Mouse (Mus musculus) heart, embryonic 14.5 days (tissue): ENCODE measurements at regions not wholly inside any gene's neighbourhood (a gene's known extent, or its start where the extent isn't known, plus 50 kb on each side); places are given as distances from the start of the nearest gene placed in this dataset.
"Not testable (repeated sequence)": the region's sequence is repeated elsewhere in the genome, so short reads cannot be mapped to it uniquely, and the experiment has no call there.

Experiments
- ATAC-seq: fragments of 200-750 bp; cut with Nextera tagmentation; 2 replicates; pipeline ENCODE4 v1.8.0; 2017; ENCODE audit warnings: low read depth, moderate TSS enrichment; ENCODE audit not compliant: insufficient number of reproducible peaks, insufficient read depth, low FRiP score
- H3K27ac ChIP-seq, 2 experiments: fragments of 200-500 bp in 1 of 2; fragments of 300-500 bp in 1 of 2; sonication (generic) in 1 of 2; replicated peaks in 1 of 2; 2 replicates each; pipeline ENCODE4 v1.5.1; 2012 to 2014; ENCODE audit warnings: low read depth in 2 of 2, low read length in 2 of 2, control low read depth in 1 of 2, mild to moderate bottlenecking in 1 of 2, mixed read lengths in 1 of 2; ENCODE audit not compliant: control insufficient read depth in 1 of 2, insufficient read depth in 1 of 2
- H3K27me3 ChIP-seq: fragments of 300-500 bp; sonication (generic); 2 replicates; pipeline ENCODE4 v1.6.1; 2014; ENCODE audit warnings: mild to moderate bottlenecking, low read length, control low read depth; ENCODE audit not compliant: control insufficient read depth, insufficient read depth
- H3K36me3 ChIP-seq: fragments of 300-500 bp; sonication (generic); 2 replicates; pipeline ENCODE4 v1.6.1; 2014; ENCODE audit warnings: mild to moderate bottlenecking, control low read depth, low read length, mixed read lengths; ENCODE audit not compliant: control insufficient read depth, insufficient read depth
- H3K4me1 ChIP-seq, 2 experiments: fragments of 200-500 bp in 1 of 2; fragments of 300-500 bp in 1 of 2; sonication (generic) in 1 of 2; 2 replicates each; pipeline ENCODE4 v1.6.1; 2012 to 2014; ENCODE audit warnings: low read length in 2 of 2, control low read depth in 1 of 2, mixed read lengths in 1 of 2; ENCODE audit not compliant: control insufficient read depth in 2 of 2, insufficient read depth in 2 of 2
- H3K4me2 ChIP-seq: fragments of 300-500 bp; sonication (generic); 2 replicates; pipeline ENCODE4 v1.6.1; 2014; ENCODE audit warnings: mild to moderate bottlenecking, low read length
- H3K4me3 ChIP-seq, 2 experiments: fragments of 200-500 bp in 1 of 2; fragments of 300-500 bp in 1 of 2; sonication (generic) in 1 of 2; 2 replicates each; pipeline ENCODE4 v1.5.1; 2012 to 2014; ENCODE audit warnings: low read length in 2 of 2, mild to moderate bottlenecking in 2 of 2, control low read depth in 1 of 2, low read depth in 1 of 2, moderate library complexity in 1 of 2; ENCODE audit not compliant: control insufficient read depth in 1 of 2, insufficient read depth in 1 of 2
- H3K9ac ChIP-seq: fragments of 300-500 bp; sonication (generic); 2 replicates; pipeline ENCODE4 v1.6.1; 2014; ENCODE audit warnings: mild to moderate bottlenecking, low read length
- H3K9me3 ChIP-seq: fragments of 300-500 bp; sonication (generic); 2 replicates; pipeline ENCODE4 v1.6.1; 2016; ENCODE audit warnings: low read length, control low read depth; ENCODE audit not compliant: control insufficient read depth
- WGBS: fragments of 180-500 bp; shearing (Covaris S2); extraction: QIAGEN DNeasy Blood & Tissue Kit; methylation state at CpG from one replicate; pipeline ENCODE4 v1.1.7; 2014; 5-methylcytosine and 5-hydroxymethylcytosine counted together

DNA sequence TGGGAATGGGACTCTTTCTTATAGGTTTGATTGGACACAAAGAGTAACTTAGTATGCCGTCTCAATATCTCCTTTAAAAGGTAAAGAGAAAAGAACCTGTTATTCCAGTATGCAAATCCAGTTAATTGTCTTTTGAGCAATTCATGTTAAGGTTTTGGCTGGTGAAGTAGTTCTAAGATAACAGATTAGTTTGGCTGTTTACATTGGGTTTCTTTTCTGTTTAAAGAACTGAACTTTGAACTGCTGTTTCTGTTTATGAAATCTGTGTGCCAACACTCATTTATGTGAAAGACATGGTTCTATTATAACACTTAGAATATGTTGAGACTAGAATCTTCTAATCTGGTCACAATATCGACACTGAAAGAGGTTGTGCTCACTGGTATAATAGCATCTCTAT, 85.2 kb upstream of the Crygf start:
- 70% methylated on average over 2 of the region's 2 CpGs for WGBS
- ATAC-seq: no peak

DNA sequence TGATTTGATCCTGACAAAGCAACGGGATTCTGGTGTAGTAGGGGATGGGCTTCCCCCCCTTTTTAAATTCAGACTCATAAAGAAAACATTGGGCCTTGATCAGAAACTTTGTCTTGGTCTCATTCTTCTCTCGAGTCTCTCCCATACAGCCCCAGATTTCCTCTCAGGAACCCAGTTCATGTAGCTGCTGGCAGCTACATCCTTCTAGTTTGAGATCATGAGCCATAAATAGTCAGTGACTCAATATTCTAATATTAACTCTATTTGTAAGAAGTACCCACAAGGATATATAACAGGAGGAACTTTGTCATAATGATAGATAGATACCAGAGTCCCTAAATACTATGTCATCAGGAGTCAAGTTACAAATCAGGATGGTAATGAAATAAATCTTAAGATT, 79.3 kb upstream of the Crygf start:
- H3K4me2 ChIP-seq: no peak overlapping the region
- no peaks in the 10 kb centered on the region for H3K36me3 ChIP-seq
- H3K4me1 ChIP-seq: 0 out of 4 replicates have a peak, but pooled peaks cover 0 to 3% of the 10 kb centered on the region in 2 experiments
- H3K4me3 ChIP-seq: no peak overlapping the region
- ATAC-seq: peak; percentile 31; the same call in 1 of the 2 replicates
- peak overlapping the region; percentile 58 to 79 for H3K27ac ChIP-seq
- 24% methylated on average over 2 of the region's 2 CpGs for WGBS
- H3K9ac ChIP-seq: 0 out of 2 replicates have a peak overlapping the region, but pooled peaks have one; percentile 30
- no peaks in the 10 kb centered on the region for H3K27me3 ChIP-seq
- no peaks in the 10 kb centered on the region for H3K9me3 ChIP-seq

More for the DNA sequence above, 85.2 kb upstream of the Crygf start:
- H3K9me3 ChIP-seq: no peaks in the 10 kb centered on the region
- H3K27me3 ChIP-seq: no peaks in the 10 kb centered on the region
- H3K4me3 ChIP-seq: no peak overlapping the region
- no peaks in the 10 kb centered on the region for H3K36me3 ChIP-seq
- no peak overlapping the region for H3K9ac ChIP-seq
- no peak overlapping the region for H3K27ac ChIP-seq
- H3K4me2 ChIP-seq: no peak overlapping the region
- H3K4me1 ChIP-seq: no peaks in the 10 kb centered on the region

DNA sequence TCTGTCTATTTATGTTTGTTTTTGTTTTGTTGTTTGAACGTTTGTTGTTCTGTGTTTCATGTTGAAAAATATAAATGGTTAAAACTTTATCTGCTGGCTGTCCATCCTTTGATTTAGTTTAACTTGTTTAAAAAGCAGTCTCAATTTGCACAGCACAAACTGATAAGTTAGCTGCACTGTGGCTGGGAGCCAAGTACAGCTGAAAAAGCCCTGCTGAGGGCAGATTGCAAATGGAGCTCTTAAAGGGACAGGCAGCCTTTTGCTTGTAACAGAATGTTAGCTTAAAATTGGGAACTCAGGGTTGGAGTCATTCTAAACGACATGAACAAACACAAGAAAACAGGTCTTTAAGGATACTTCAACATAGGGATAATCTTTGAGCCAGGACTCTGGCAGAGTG, 52.6 kb upstream of the Crygf start:
- 52% methylated on average over 2 of the region's 2 CpGs for WGBS

More for the DNA sequence above, 52.6 kb upstream of the Crygf start:
- peak overlapping the region; percentile 34 for H3K4me2 ChIP-seq
- ATAC-seq, H3K9me3 ChIP-seq, H3K4me3 ChIP-seq, H3K4me1 ChIP-seq, H3K9ac ChIP-seq, H3K27me3 ChIP-seq, H3K36me3 ChIP-seq: not testable (repeated sequence)
- 0 out of 4 replicates have a peak overlapping the region, but pooled peaks of 1 of the 2 experiments have one; percentile 33 for H3K27ac ChIP-seq
